Mouse (Mus musculus) embryonic facial prominence, embryonic 10.5 days (tissue): ENCODE measurements at regions not wholly inside any gene's neighbourhood (a gene's known extent, or its start where the extent isn't known, plus 50 kb on each side); places are given as distances from the start of the nearest gene placed in this dataset.

Source experiments
- DNase-seq: peaks from one replicate; pipeline ENCODE4 v3.0.0-alpha.2; 2017; ENCODE audit warnings: low spot score
- H3K27ac ChIP-seq: fragments of 300-500 bp; sonication (generic); replicated peaks from 2 replicates; pipeline ENCODE4 v1.5.1; 2016; ENCODE audit warnings: mild to moderate bottlenecking
- H3K27me3 ChIP-seq: fragments of 300-500 bp; sonication (generic); replicated peaks from 2 replicates; pipeline ENCODE4 v1.6.1; 2016; ENCODE audit warnings: low read depth, mild to moderate bottlenecking; ENCODE audit not compliant: poor library complexity, severe bottlenecking
- H3K36me3 ChIP-seq: fragments of 300-500 bp; sonication (generic); replicated peaks from 2 replicates; pipeline ENCODE4 v1.6.1; 2016; ENCODE audit warnings: mild to moderate bottlenecking, moderate library complexity
- H3K4me1 ChIP-seq: fragments of 300-500 bp; sonication (generic); 2 replicates; pipeline ENCODE4 v1.6.1; 2016
- H3K4me3 ChIP-seq: fragments of 300-500 bp; sonication (generic); 2 replicates; pipeline ENCODE4 v1.5.1; 2016; ENCODE audit warnings: mild to moderate bottlenecking, moderate library complexity
- H3K9me3 ChIP-seq: fragments of 300-500 bp; sonication (generic); 2 replicates; pipeline ENCODE4 v1.6.1; 2016; ENCODE audit warnings: mild to moderate bottlenecking
- WGBS: fragments of 180-500 bp; shearing (Covaris S2); methylation state at CpG from one replicate; pipeline ENCODE4 v1.1.7; 2016; 5-methylcytosine and 5-hydroxymethylcytosine counted together

DNA sequence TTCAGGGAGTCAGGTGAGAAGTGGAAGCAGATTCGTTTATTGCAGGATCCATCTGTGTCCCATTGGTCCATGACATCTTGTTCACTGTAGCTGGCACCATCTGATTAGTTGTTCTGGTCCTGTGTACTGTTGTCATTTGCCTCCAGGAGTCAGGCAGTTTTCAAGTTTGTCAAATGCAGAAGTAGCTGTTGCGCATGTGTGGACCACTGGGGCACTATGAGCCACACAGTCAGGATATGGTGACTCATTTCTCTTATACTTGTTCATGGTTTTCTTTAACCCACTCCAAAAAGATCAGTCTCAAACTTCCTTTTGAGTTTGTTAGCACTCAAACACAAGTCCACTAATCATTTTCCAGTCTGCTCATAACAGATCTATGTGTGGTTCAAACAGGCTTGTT lies 81.9 kb downstream of the Gm12887 start:
- H3K4me3 ChIP-seq: no peak overlapping the region
- H3K36me3 ChIP-seq: no peaks in the 10 kb centered on the region
- DNase-seq: no peak
- WGBS: 71% methylated on average over 2 of the region's 2 CpGs
- H3K9me3 ChIP-seq: peaks cover 80% of the 10 kb centered on the region
- H3K27me3 ChIP-seq: no peaks in the 10 kb centered on the region
- no peaks in the 10 kb centered on the region for H3K4me1 ChIP-seq
- H3K27ac ChIP-seq: no peak overlapping the region
